Mouse (Mus musculus) cerebellum, postnatal 36 days (tissue): ENCODE data around the gene Gm20388.
A peak's percentile ranks its signal among the peaks of the same experiment; 100 is the strongest.

Experiments
- DNase-seq, 2 experiments: peaks; one replicate each; pipeline ENCODE4 v3.0.0; 2021 to 2022; ENCODE audit warnings: mixed read lengths in 2 of 2

The Gm20388 gene

GRCm38 (mm10) chr8:122288344-122288743 is 2377.7 kb downstream of the Gm20388 start:
- no peak for DNase-seq

GRCm38 (mm10) chr8:122291075-122291474 is 2380.4 kb downstream of the Gm20388 start:
- DNase-seq, result no peak

- no peak for DNase-seq
Observed at GRCm38 (mm10) chr8:122291549-122291948, 2380.9 kb downstream of the Gm20388 start.

DNA sequence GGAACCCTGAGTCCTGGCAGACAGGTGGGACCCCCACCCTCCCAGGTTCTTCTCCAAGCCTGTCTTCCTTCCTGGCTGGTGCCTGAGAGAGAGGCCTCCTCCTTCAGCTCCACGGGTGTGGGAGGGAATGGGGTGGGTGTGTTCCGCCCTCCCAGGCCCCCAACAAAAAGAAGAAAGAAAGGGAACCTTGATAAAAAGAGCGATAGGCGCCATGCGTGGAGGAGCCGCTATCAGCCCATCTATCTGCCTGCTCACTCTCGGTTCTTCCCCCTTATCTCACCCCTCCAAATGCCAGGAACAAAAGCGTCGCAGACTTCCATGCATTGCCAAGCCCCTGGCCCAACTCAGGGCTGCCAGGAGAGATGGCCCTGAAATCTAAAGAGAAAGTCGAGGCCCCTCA is 2382.8 kb downstream of the Gm20388 start:
- DNase-seq, result no peak

DNA sequence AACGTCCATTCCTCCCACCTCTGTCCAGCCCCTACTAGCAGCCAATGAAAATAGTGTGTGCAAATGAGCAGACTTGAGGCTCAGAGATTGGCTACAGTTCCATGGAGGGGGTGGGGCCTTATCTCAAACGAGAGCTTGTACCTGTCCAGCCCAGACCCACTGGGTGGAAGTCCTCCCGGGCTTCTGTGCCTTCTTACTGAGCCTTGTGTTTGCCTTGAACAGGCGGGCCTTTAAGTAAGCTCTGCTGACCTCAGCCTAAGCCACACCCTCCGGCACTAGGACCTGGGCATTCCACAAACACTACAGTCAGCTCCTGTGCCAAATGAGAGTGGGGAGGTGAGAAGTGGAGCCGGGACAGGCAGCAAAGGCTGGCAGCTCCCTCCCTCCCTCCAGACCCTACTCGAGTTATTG is 2383.6 kb downstream of the Gm20388 start:
- DNase-seq, result no peak

DNA sequence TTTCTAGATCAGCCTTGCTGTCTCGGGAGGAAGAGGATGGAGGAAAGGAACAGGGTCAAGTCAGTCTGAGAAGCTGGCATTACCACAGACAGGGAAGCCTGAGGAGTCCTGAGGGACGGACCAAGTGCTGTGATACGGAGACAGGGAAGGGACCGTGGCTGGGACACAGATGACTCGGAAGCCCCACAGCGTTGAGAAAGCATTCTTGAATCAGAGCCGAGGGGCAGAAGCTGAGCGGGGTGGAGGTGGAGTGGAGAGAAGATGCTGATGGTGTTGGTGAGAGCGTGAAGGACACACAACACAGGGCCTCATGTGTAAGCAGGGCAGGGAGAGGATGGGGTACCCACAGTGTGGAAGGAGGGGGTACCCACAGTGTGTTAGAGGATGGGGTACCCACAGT is 2384.7 kb downstream of the Gm20388 start:
- no peak for DNase-seq

DNA sequence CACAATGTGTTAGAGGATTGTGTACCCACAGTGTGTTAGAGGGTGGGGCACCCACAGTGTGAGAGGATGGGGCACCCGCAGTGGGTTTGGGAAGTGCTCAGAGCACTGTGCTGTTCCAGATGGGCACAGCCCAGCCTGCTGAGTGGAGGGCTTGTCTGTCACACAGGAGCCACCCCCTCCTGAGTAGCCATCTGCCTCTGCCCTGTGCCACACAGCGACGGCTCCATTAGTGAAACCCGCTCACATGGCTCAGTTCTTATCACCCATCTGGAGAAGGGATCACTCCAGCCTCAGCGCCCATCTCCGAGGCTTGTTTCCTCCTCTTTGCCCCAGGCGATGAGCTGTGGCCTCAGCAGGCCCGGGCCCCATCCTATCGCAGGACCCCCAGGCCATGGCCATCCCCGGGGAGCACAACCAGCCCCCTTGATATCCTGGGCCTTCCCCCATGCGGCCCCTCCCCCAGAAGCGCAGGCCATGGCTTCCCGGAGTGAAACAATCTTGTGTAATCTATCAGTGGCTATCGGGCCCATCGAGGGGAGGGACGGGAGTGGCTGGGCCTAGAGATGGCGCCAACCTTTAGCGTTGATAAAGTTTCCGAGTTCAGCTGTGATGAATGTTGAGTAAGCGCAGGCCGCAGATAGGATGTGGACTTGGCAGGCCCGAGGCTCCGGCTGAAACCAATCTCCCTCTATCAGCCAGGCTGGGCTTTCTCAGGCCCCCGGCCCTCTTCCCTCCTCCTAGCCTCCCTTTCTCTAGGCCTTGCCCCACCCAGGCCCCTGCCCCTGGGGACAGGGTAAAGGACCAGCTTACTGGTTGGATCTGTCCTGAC is 2385.7 kb downstream of the Gm20388 start:
- DNase-seq, result peak; percentile 71 to 79

GRCm38 (mm10) chr8:122299581-122300254 is 2389.1 kb downstream of the Gm20388 start:
- DNase-seq, result no peak

DNA sequence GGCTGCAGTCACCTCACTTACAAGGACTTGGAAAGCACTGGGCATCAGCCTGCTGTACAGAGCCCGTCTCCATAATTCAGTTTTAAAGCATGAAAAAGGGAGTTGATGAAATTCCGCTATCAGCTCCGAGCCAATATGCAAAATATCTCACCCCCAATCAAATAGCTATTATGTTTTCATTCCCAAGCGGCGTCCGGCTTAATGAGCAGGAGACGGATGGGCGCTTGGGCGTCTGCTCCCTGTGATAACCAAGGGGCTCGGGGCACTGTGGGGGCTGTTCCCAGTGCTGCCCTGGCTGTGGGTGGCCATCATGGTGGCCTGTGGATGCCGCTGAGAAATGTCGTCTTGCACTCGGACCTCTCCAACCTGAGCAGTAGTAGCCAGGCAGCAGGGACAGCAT is 2390.4 kb downstream of the Gm20388 start:
- DNase-seq, result no peak

GRCm38 (mm10) chr8:122301866-122302265 is 2391.2 kb downstream of the Gm20388 start:
- no peak for DNase-seq

- DNase-seq, result no peak
Observed at GRCm38 (mm10) chr8:122303451-122303850, 2392.8 kb downstream of the Gm20388 start.

DNA sequence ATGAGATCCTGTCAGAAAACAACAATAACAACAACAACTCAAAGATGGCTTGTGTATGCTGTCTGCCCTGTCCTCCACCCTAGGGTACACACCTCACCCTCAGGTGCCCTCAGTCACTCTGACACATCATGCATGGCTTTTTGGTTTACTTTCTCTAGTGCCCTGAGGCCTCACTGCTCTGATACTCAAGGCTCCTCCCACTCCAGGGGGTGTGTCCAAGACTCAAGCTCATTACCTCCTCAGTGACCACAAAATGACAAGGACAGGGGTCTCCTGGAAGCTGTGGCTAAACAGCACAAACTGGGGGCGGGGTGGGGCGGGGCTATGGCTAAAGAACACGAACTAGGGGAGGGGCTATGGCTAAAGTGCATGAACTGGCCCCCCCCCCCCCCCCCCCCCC is 2393.4 kb downstream of the Gm20388 start:
- no peak for DNase-seq

- DNase-seq, result no peak
Observed at GRCm38 (mm10) chr8:122306660-122307399, 2396.2 kb downstream of the Gm20388 start.

DNA sequence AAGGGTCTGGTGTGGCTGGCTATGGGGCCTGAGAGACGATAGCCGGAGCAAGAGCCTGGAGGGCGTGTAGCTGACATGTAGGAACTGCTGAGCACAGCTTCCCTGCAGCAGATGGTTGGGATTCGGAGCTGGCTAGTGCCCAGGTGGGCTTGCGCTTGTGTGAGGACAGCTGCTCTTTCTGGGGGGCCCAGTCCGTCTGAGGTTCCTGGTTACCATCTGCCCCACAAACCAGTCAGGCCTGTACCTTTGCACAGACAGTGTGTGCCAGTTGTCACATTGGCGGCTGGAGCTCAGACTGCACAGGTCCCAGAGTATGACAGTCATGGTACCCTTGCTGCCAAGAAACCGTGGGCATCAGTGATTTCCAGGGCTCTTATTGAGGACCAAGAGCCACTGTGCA is 2397.2 kb downstream of the Gm20388 start:
- DNase-seq, result peak; percentile 31 to 46

DNA sequence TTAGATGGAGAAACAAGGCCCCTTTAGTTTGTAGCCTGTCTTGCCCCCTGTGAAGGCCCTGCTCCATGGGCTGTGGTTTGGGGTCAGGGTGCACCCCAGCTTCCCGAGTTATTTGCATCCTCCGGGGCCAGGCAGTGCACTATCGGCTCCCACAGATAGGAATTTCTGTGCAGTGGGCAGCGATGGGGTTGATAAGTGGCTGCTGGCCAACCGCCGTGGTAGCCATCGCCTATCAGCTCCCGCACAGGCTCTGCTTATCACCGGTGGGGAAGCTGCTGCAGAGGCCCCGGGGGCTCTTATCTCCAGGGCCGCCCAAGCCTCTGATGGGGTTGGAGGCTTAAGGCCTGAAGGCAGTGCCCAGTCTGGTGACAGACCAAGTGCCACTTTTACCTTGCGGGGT is 2398.6 kb downstream of the Gm20388 start:
- no peak for DNase-seq

GRCm38 (mm10) chr8:122311115-122311514 is 2400.5 kb downstream of the Gm20388 start:
- DNase-seq, result no peak

- DNase-seq, result no peak
Observed at GRCm38 (mm10) chr8:122312553-122312952, 2401.9 kb downstream of the Gm20388 start.

- DNase-seq, result no peak
Observed at GRCm38 (mm10) chr8:122313310-122313709, 2402.7 kb downstream of the Gm20388 start.

GRCm38 (mm10) chr8:122314899-122315496 is 2404.4 kb downstream of the Gm20388 start:
- no peak for DNase-seq

- no peak for DNase-seq
Observed at GRCm38 (mm10) chr8:122316402-122316801, 2405.8 kb downstream of the Gm20388 start.

DNA sequence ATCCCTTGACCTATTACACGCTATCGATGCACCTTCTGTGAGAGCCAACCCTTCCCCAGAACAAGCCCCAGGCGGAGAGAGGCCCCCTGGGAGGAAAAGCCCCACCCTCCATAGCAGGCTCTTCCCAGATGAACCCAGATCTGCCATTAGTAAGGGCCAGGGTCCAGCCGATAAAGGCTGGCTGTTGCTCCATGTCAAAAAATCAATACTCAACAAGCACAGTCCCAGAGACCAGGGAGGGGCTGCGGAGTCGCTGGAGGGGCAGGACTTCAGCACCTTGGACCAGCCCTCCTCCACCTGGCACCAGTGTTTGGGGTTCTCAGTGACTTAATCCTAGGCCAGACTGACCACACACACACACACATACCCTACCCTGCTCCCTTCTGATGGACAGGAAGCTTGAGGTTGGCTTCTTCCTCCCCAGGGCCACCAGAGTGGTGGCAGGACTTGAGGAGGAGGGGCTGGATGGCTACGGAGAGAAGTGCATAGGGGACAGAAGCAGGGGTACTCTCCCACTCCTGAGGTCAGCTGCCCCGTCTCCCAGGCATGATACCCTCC is 2407.4 kb downstream of the Gm20388 start:
- no peak for DNase-seq

GRCm38 (mm10) chr8:122319045-122319707 is 2408.5 kb downstream of the Gm20388 start:
- DNase-seq, result no peak
